11 mouse cellular contexts compared by ENCODE assay signal in the genomic region with DNA sequence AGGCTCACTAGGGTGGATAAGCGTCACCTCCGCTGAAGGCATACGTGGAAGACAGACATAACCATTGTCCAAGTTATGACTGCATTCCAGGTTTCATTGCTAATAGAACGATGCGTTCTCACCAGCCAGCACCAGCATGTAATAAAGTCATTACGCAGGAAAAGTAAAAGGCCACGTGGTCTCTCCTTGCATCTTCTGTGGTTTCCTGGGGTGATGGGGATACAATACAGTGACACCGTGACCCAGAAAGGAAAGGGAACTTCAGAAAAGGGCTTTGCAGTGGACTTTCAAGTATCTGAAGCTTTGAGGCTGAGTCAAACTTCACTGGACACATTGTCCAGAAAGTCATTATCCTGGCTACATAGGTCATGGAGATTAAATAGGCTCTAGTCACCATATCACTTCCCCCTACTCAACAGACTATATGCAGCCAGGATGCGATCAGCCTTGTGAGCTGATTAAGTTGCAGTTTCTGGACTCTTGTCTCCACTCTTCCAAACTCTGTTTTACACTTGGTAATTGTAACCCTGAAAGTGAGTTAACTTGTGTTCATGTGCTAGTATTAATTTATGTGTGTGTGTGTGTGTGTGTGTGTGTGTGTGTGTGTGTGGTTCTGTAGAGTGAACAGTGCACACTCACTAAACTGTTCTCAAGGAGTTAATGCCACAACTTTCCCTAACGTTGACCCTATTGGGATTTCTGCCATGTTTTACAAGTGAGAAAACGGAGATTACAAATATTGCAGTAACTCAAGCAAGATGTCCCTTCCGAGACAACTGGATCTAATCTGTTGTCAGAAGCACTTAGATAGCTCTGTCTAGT.
"Had no signal": no experiment of that assay in that cellular context is flagged by ENCODE, and none has a peak within 500 bp of the region (broad histone marks: within the 10 kb centered on the region; RNA-seq: fewer than 3 reads in every experiment).

No protein-coding gene starts in this region.

- H3K9me3 ChIP-seq: kidney, embryonic 15.5 days; limb, embryonic 15.5 days; liver, embryonic 12.5 days; neural tube, embryonic 15.5 days had no signal

- H3K27me3 ChIP-seq: kidney, embryonic 15.5 days; limb, embryonic 15.5 days; liver, embryonic 12.5 days; neural tube, embryonic 15.5 days had no signal

- ATAC-seq: liver, embryonic 12.5 days had no signal

- H3K27ac ChIP-seq: kidney, embryonic 15.5 days; limb, embryonic 15.5 days; liver, embryonic 12.5 days; neural tube, embryonic 15.5 days had no signal

- H3K4me2 ChIP-seq: kidney, embryonic 15.5 days; limb, embryonic 15.5 days; liver, embryonic 12.5 days; lung, embryonic 14.5 days; neural tube, embryonic 15.5 days had no signal

- H3K4me1 ChIP-seq: kidney, embryonic 15.5 days; limb, embryonic 15.5 days; liver, embryonic 12.5 days; neural tube, embryonic 15.5 days had no signal

- H3K9ac ChIP-seq: kidney, embryonic 15.5 days; limb, embryonic 15.5 days; liver, embryonic 12.5 days; lung, embryonic 14.5 days; neural tube, embryonic 15.5 days had no signal

- DNase-seq: kidney, adult 18-20 months; kidney, postnatal 14 days; lung, embryonic 14.5 days; lung, postnatal 10 days; lung, postnatal 4 days; thymus, adult 18-20 months; thymus, postnatal 14 days had no signal

- H3K36me3 ChIP-seq: kidney, embryonic 15.5 days; limb, embryonic 15.5 days; liver, embryonic 12.5 days; neural tube, embryonic 15.5 days had no signal

- H3K4me3 ChIP-seq: kidney, embryonic 15.5 days; limb, embryonic 15.5 days; liver, embryonic 12.5 days; neural tube, embryonic 15.5 days had no signal
